Mouse (Mus musculus): ENCODE results near the gene Cpeb4. TPM values are rescaled to one million over a fixed set of nuclear protein-coding genes. Genes with fewer than 3 reads are reported as not detected.
"Not testable (repeated sequence)": the region's sequence is repeated elsewhere in the genome, so short reads cannot be mapped to it uniquely, and the experiment has no call there.

The Cpeb4 gene
- polyA plus RNA-seq, 1 experiment = 53.5 TPM

DNA sequence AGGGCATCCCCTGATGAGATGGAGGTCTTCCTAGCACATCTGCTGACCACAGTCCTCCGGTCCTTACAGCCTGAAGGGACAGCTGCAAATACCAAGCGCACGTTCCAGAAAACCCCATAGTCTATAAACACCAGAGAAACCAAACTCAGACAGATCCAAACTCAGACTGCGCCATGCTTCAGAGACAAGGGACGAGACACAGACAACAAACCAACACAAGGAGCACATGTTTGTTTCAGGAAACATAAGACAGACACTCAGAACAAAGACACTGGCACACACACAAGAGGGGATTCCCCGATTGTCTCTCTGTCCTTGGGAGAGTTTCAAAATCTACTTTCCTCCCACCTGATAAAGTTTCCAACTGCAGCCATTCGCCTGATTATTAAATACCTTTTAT is 109.8 kb downstream of the Cpeb4 start:
- H3K4me1 ChIP-seq (ENCODE audit: control insufficient read depth, insufficient read depth, low read length) = no peaks in the 10 kb centered on the region
- no peak for TF ChIP-seq POLR2A (IDR thresholded peaks at IDR 0.05; ENCODE audit: extremely low read depth, insufficient read depth, low read length)
- TF ChIP-seq CTCF (IDR thresholded peaks at IDR 0.05; ENCODE audit: extremely low read depth, insufficient read depth, low read length) = no peak
- H3K27ac ChIP-seq (ENCODE audit: insufficient read depth, low read length) = no peak overlapping the region
- no peak overlapping the region for H3K4me3 ChIP-seq (ENCODE audit: insufficient read depth, low read length)

DNA sequence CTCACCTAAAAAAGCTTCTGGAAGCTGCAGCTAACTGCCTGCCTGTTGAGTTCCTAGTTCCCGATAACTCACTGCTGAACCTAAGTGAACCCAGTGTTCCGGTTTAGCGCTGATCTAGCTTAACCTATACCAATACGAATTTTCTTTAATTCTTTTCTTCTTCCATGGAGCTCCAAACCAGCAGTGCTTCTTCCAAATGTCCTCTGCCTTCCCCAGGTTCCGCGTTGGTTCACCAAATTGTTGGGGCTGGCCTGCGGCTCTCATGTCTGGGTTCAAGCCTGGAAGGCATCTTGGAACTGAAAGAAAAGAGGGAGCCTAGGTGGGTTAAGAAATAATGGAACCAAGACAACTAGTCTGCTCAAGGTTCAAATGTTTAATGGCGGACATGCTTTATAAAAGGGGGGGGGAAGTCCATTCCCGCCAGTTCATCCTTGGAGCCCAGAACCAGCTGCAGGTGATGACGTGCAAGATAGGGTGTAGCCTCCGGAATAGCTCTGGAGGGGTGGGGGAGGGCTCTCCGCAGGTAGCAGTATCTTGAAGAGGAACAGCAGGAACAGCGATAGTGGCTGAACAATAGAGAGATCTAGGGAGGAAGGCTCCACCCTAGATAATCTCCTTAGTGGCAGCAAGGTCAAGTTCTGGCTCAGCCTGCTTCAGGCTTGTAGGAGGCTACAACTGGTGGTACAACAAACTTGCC is 110.4 kb downstream of the Cpeb4 start:
- H3K4me3 ChIP-seq (ENCODE audit: insufficient read depth, low read length); H3K27ac ChIP-seq (ENCODE audit: insufficient read depth, low read length); H3K4me1 ChIP-seq (ENCODE audit: control insufficient read depth, insufficient read depth, low read length): not testable (repeated sequence)

DNA sequence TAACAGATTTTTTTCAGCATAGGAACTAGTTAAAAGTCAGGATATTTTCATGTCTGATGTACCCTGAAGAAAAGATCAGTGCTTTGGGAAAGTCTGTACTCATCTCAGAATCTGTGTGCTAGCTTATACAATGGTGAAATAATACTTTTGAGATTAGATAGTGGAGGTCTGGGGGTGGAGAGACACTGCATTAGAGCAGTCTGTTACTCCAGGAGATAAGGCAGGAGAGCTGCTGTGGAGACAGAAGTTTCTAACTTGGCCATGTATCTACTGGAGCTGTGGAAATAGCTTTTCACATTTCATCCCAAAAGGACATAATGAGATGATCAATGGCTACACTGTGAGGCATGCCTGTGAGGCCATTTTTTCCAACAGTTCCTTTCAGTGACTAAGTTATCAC is 111.2 kb downstream of the Cpeb4 start:
- Histone ChIP-seq H3K4me1 (ENCODE audit: control insufficient read depth, insufficient read depth, low read length) (no peaks in the 10 kb centered on the region), H3K27ac (ENCODE audit: insufficient read depth, low read length) (no peak overlapping the region), H3K4me3 (ENCODE audit: insufficient read depth, low read length) (no peak overlapping the region)
- no peak for TF ChIP-seq POLR2A (IDR thresholded peaks at IDR 0.05; ENCODE audit: extremely low read depth, insufficient read depth, low read length)
- TF ChIP-seq CTCF (IDR thresholded peaks at IDR 0.05; ENCODE audit: extremely low read depth, insufficient read depth, low read length) = no peak

DNA sequence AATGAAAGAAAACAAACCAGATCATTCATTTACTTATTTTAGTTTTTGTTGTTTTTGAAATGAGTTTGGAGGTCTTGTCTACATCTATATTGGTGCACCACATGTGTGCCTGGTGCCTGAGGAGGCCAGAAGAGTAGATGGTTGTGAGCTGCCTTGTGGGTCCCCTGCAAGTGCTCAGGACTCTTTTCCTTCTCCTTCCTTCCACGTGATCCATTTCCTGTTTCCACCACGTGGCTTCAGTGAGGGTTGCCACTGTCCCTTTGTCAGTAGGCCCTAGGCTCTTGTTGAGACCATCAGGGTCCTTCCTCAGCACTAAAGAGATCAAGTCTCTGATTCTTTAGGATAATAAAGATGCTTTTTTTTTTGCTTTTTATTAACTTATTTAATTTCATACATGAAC is 112.8 kb downstream of the Cpeb4 start:
- no peak overlapping the region for H3K27ac ChIP-seq (ENCODE audit: insufficient read depth, low read length)
- no peak overlapping the region for H3K4me3 ChIP-seq (ENCODE audit: insufficient read depth, low read length)
- TF ChIP-seq POLR2A (IDR thresholded peaks at IDR 0.05; ENCODE audit: extremely low read depth, insufficient read depth, low read length) (no peak), CTCF (IDR thresholded peaks at IDR 0.05; ENCODE audit: extremely low read depth, insufficient read depth, low read length) (no peak)
- no peaks in the 10 kb centered on the region for H3K4me1 ChIP-seq (ENCODE audit: control insufficient read depth, insufficient read depth, low read length)

Other genes starting within 250 kb of the Cpeb4 start
- gene Bod1, start 200.3 kb upstream of the Cpeb4 start, polyA plus RNA-seq (2012; rRNA removed) = 154 and 158 TPM in 2 replicates
- gene 4930524B15Rik, start 93.4 kb downstream of the Cpeb4 start, polyA plus RNA-seq (2012; rRNA removed) = 0.09 and 0.15 TPM in 2 replicates
- 492 and 504 TPM in 2 replicates for gene Nsg2, start 128.3 kb downstream of the Cpeb4 start, polyA plus RNA-seq (2012; rRNA removed)